In the genomic region with DNA sequence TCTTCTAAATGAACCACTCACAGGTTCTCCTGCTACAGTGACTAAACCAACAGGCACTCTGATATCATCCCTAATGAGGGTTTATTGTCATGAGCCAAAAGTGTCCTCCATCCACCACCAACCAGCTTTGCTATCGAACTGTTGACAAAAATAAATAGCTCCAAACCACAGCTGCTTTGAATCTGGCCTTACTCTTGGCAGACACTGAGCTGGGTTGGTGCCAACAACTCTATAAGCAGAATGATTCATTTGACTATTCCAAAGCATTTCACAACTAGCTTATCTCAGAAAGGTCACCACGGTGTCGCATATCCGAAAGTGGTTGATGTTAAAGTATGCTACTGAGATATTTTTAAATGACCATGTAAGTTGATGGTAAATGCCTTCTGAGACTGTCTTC, we compare ENCODE assay signal across 7 mouse cellular contexts.
A peak's percentile ranks its signal among the peaks of the same experiment; 100 is the strongest.
DNase-seq lines count a peak whose midpoint lies in the region; ATAC-seq and TF ChIP-seq lines count a peak whose summit lies in the region.

No protein-coding gene starts in this region.

- H3K9me3 ChIP-seq in midbrain, postnatal 0 days (ENCODE audit: low read length), result no peaks in the 10 kb centered on the region
- H3K9me3 ChIP-seq in midbrain, embryonic 13.5 days, result no peaks in the 10 kb centered on the region
- no peaks in the 10 kb centered on the region for H3K9me3 ChIP-seq in hindbrain, embryonic 11.5 days (ENCODE audit: control insufficient read depth, low read length)

- H3K27me3 ChIP-seq in midbrain, postnatal 0 days (ENCODE audit: insufficient read depth, low read length), result no peaks in the 10 kb centered on the region
- H3K27me3 ChIP-seq in midbrain, embryonic 13.5 days, result no peaks in the 10 kb centered on the region
- H3K27me3 ChIP-seq in hindbrain, embryonic 11.5 days (ENCODE audit: control insufficient read depth, insufficient read depth, low read length), result no peaks in the 10 kb centered on the region

- no peak overlapping the region for H3K4me3 ChIP-seq in midbrain, postnatal 0 days (ENCODE audit: low read depth, low read length)
- H3K4me3 ChIP-seq in midbrain, embryonic 13.5 days (replicated peaks), result no peak overlapping the region
- H3K4me3 ChIP-seq in hindbrain, embryonic 11.5 days (ENCODE audit: low read depth, low read length), result no peak overlapping the region

- DNase-seq in midbrain, postnatal 0 days (ENCODE audit: low spot score), result peak; percentile 55
- peak; percentile 44 to 57 for DNase-seq in frontal cortex, adult 2 months (ENCODE audit: extremely low spot score in 1 of 2, low spot score in 1 of 2)
- DNase-seq in kidney, postnatal 4 days, result peak; percentile 78 to 83
- DNase-seq in lung, postnatal 36 days, result peak; percentile 63
- DNase-seq in hindbrain, embryonic 11.5 days (ENCODE audit: low spot score), result no peak

- H3K27ac ChIP-seq in midbrain, postnatal 0 days (ENCODE audit: low read depth, low read length), result no peak overlapping the region
- H3K27ac ChIP-seq in midbrain, embryonic 13.5 days, result no peak overlapping the region
- no peak overlapping the region for H3K27ac ChIP-seq in hindbrain, embryonic 11.5 days (ENCODE audit: low read depth, low read length)

- H3K4me2 ChIP-seq in midbrain, postnatal 0 days (ENCODE audit: low read depth, low read length, poor library complexity, severe bottlenecking), result no peak overlapping the region
- H3K4me2 ChIP-seq in midbrain, embryonic 13.5 days (replicated peaks), result no peak overlapping the region
- no peak overlapping the region for H3K4me2 ChIP-seq in hindbrain, embryonic 11.5 days (replicated peaks; ENCODE audit: low read depth, low read length)

- no peaks in the 10 kb centered on the region for H3K36me3 ChIP-seq in midbrain, postnatal 0 days (ENCODE audit: insufficient read depth, low read length)
- H3K36me3 ChIP-seq in midbrain, embryonic 13.5 days, result no peaks in the 10 kb centered on the region
- no peaks in the 10 kb centered on the region for H3K36me3 ChIP-seq in hindbrain, embryonic 11.5 days (ENCODE audit: control insufficient read depth, insufficient read depth, low read length)

- ATAC-seq in midbrain, postnatal 0 days (ENCODE audit: low FRiP score), result no peak
- no peak for ATAC-seq in midbrain, embryonic 13.5 days
- ATAC-seq in megakaryocyte-erythroid progenitor cell, adult 5-6 weeks (replicated peaks; ENCODE audit: low FRiP score, low TSS enrichment, poor library complexity, severe bottlenecking), result no peak
- no peak for ATAC-seq in hindbrain, embryonic 11.5 days (ENCODE audit: low FRiP score)

- no peaks in the 10 kb centered on the region for H3K4me1 ChIP-seq in midbrain, postnatal 0 days (ENCODE audit: insufficient read depth, low read length)
- no peaks in the 10 kb centered on the region for H3K4me1 ChIP-seq in midbrain, embryonic 13.5 days (replicated peaks)
- H3K4me1 ChIP-seq in hindbrain, embryonic 11.5 days (replicated peaks; ENCODE audit: control insufficient read depth, insufficient read depth, low read length), result no peaks in the 10 kb centered on the region

- 70% methylated on average over 4 of the region's 4 CpGs for WGBS in midbrain, postnatal 0 days
- WGBS in midbrain, embryonic 13.5 days, result 91% methylated on average over 4 of the region's 4 CpGs
- WGBS in hindbrain, embryonic 11.5 days, result 88% methylated on average over 4 of the region's 4 CpGs

- no peak overlapping the region for H3K9ac ChIP-seq in midbrain, postnatal 0 days (replicated peaks; ENCODE audit: low read length, poor library complexity, severe bottlenecking)
- H3K9ac ChIP-seq in midbrain, embryonic 13.5 days (replicated peaks), result no peak overlapping the region
- no peak overlapping the region for H3K9ac ChIP-seq in hindbrain, embryonic 11.5 days (ENCODE audit: low read depth, low read length)

- no peak for TF ChIP-seq CTCF in midbrain, postnatal 0 days (IDR thresholded peaks at IDR 0.05)
